Mouse (Mus musculus): ENCODE measurements at regions not wholly inside any gene's neighbourhood (a gene's known extent, or its start where the extent isn't known, plus 50 kb on each side); places are given as distances from the start of the nearest gene placed in this dataset.

- TF ChIP-seq CHD2 (IDR thresholded peaks at IDR 0.05; ENCODE audit: low read depth, low read length) (no peak), HCFC1 (IDR thresholded peaks at IDR 0.05; ENCODE audit: borderline replicate concordance, insufficient read depth, low read length) (no peak), MAFK (IDR thresholded peaks at IDR 0.05; ENCODE audit: insufficient read depth, low read depth, low read length) (no peak), ZNF384 (IDR thresholded peaks at IDR 0.05; ENCODE audit: low read depth, low read length) (no peak), ZC3H11A (IDR thresholded peaks at IDR 0.05; ENCODE audit: borderline replicate concordance, low read depth, low read length) (no peak)
Observed at GRCm38 (mm10) chr5:38964445-38964844, 87.8 kb upstream of the Clnk start.

Data from ES-E14 (cell line).